14 mouse cellular contexts compared by ENCODE assay signal in genomic region chr3:158165004-158165403, GRCm38 (mm10).
DNase-seq lines count a peak whose midpoint lies in the region; ATAC-seq and TF ChIP-seq lines count a peak whose summit lies in the region.
"Had no signal": no experiment of that assay in that cellular context is flagged by ENCODE, and none has a peak within 500 bp of the region (broad histone marks: within the 10 kb centered on the region; RNA-seq: fewer than 3 reads in every experiment).

No protein-coding gene starts in this region.

- no peaks in the 10 kb centered on the region for H3K4me1 ChIP-seq in embryonic facial prominence, embryonic 11.5 days (ENCODE audit: control insufficient read depth, insufficient read depth, low read length)
- H3K4me1 ChIP-seq in embryonic facial prominence, embryonic 10.5 days: no peaks in the 10 kb centered on the region
- no peaks in the 10 kb centered on the region for H3K4me1 ChIP-seq in lung, adult 2 months (ENCODE audit: control insufficient read depth, insufficient read depth, low read length)
- H3K4me1 ChIP-seq: embryonic facial prominence, embryonic 13.5 days; limb, embryonic 12.5 days had no signal

- peak; percentile 56 for TF ChIP-seq CTCF in Patski (IDR thresholded peaks at IDR 0.05)
- no peak for TF ChIP-seq CTCF in lung, adult 2 months (IDR thresholded peaks at IDR 0.05; ENCODE audit: insufficient read depth, low read length)

- H3K36me3 ChIP-seq in embryonic facial prominence, embryonic 11.5 days (replicated peaks; ENCODE audit: control insufficient read depth, insufficient read depth, low read depth, low read length): no peaks in the 10 kb centered on the region
- H3K36me3 ChIP-seq in embryonic facial prominence, embryonic 10.5 days (replicated peaks): no peaks in the 10 kb centered on the region
- H3K36me3 ChIP-seq: embryonic facial prominence, embryonic 13.5 days; limb, embryonic 12.5 days had no signal

- no peak overlapping the region for H3K9ac ChIP-seq in embryonic facial prominence, embryonic 11.5 days (replicated peaks; ENCODE audit: low read length)
- H3K9ac ChIP-seq: embryonic facial prominence, embryonic 13.5 days; limb, embryonic 12.5 days had no signal

- ATAC-seq in embryonic facial prominence, embryonic 11.5 days (replicated peaks; ENCODE audit: insufficient number of reproducible peaks, low FRiP score, low TSS enrichment, low read depth): no peak
- no peak for ATAC-seq in Patski

- no peaks in the 10 kb centered on the region for H3K27me3 ChIP-seq in embryonic facial prominence, embryonic 11.5 days (ENCODE audit: control insufficient read depth, insufficient read depth, low read length)
- H3K27me3 ChIP-seq in embryonic facial prominence, embryonic 10.5 days (replicated peaks; ENCODE audit: low read depth, poor library complexity, severe bottlenecking): no peaks in the 10 kb centered on the region
- no peaks in the 10 kb centered on the region for H3K27me3 ChIP-seq in Patski
- H3K27me3 ChIP-seq: embryonic facial prominence, embryonic 13.5 days had no signal

- CTCF ChIA-PET in Patski (lab: Charles Lee): interaction anchor here (1.0 to 1.2 kb wide), 2 partner anchors 42 to 201 kb away, joined by 3 to 4 read pairs; no protein-coding TSS in a partner anchor

- H3K9me3 ChIP-seq in embryonic facial prominence, embryonic 11.5 days (replicated peaks; ENCODE audit: control insufficient read depth, low read length): no peaks in the 10 kb centered on the region
- H3K9me3 ChIP-seq in embryonic facial prominence, embryonic 10.5 days: no peaks in the 10 kb centered on the region
- H3K9me3 ChIP-seq: embryonic facial prominence, embryonic 13.5 days; limb, embryonic 12.5 days had no signal

- no peak for TF ChIP-seq POLR2A in lung, adult 2 months (IDR thresholded peaks at IDR 0.05; ENCODE audit: borderline replicate concordance, extremely low read depth, low read depth, low read length)

- no peak overlapping the region for H3K4me2 ChIP-seq in embryonic facial prominence, embryonic 11.5 days (ENCODE audit: low read depth, low read length)
- H3K4me2 ChIP-seq: embryonic facial prominence, embryonic 13.5 days; limb, embryonic 12.5 days had no signal

- in situ Hi-C loops in Patski (cut with MboI; ENCODE audit: low pct_unique_long_range_greater_than_20kb): no loop called here

- H3K27ac ChIP-seq in embryonic facial prominence, embryonic 11.5 days (replicated peaks; ENCODE audit: low read depth, low read length): no peak overlapping the region
- no peak overlapping the region for H3K27ac ChIP-seq in embryonic facial prominence, embryonic 10.5 days (replicated peaks)
- H3K27ac ChIP-seq: embryonic facial prominence, embryonic 13.5 days; limb, embryonic 12.5 days had no signal

- peak; percentile 9 for DNase-seq in embryonic facial prominence, embryonic 11.5 days (ENCODE audit: low spot score)
- DNase-seq in embryonic facial prominence, embryonic 10.5 days (ENCODE audit: low spot score): no peak
- peak; percentile 12 for DNase-seq in kidney, postnatal 14 days
- DNase-seq in kidney, postnatal 36 days: no peak
- DNase-seq in 3T3-L1 (ENCODE audit: low read depth, low spot score) (peak; percentile 48), Patski (ENCODE audit: low read depth, low spot score) (no peak)
- DNase-seq in B cell, adult 2 months: no peak
- DNase-seq in lung, adult 2 months: no peak
- DNase-seq: layer of hippocampus, adult 9-11 months; lung, postnatal 36 days; thymus, postnatal 25 days had no signal

- no peak overlapping the region for H3K4me3 ChIP-seq in embryonic facial prominence, embryonic 11.5 days (ENCODE audit: low read depth, low read length)
- H3K4me3 ChIP-seq in embryonic facial prominence, embryonic 10.5 days: no peak overlapping the region
- no peak overlapping the region for H3K4me3 ChIP-seq in lung, adult 2 months (replicated peaks; ENCODE audit: extremely low read depth, low read depth, low read length)
- H3K4me3 ChIP-seq: embryonic facial prominence, embryonic 13.5 days; limb, embryonic 12.5 days; myocyte had no signal

- POLR2A ChIA-PET in Patski (lab: Charles Lee): no interaction called here

Comparison
In these comparisons a context has a peak if more than half of its experiments do, and no peak if none do; other contexts are left out.
1. DNase-seq: peak in embryonic facial prominence, embryonic 11.5 days (single experiment), kidney, postnatal 14 days (single experiment) and 3T3-L1 (single experiment); none in embryonic facial prominence, embryonic 10.5 days (single experiment), kidney, postnatal 36 days (0 of 2), Patski (single experiment), B cell, adult 2 months (0 of 2) and lung, adult 2 months (single experiment).